In genomic region chr11:102051541-102051940, GRCm38 (mm10) we compare ENCODE assay signal across 12 mouse cellular contexts. TPM values are rescaled to one million over a fixed set of nuclear protein-coding genes. Genes with fewer than 3 reads are reported as not detected.
DNase-seq lines count a peak whose midpoint lies in the region; ATAC-seq lines count a peak whose summit lies in the region.
"Had no signal": no experiment of that assay in that cellular context is flagged by ENCODE, and none has a peak within 500 bp of the region (broad histone marks: within the 10 kb centered on the region; RNA-seq: fewer than 3 reads in every experiment).

No protein-coding gene starts in this region.

- H3K27me3 ChIP-seq in embryonic facial prominence, embryonic 10.5 days (replicated peaks; ENCODE audit: low read depth, poor library complexity, severe bottlenecking) = 0 out of 2 replicates have a peak, but pooled peaks cover 4% of the 10 kb centered on the region
- no peaks in the 10 kb centered on the region; the same call in 1 of the 2 replicates for H3K27me3 ChIP-seq in hindbrain, embryonic 12.5 days
- H3K27me3 ChIP-seq: Patski had no signal

- H3K4me1 ChIP-seq in embryonic facial prominence, embryonic 10.5 days = peaks cover 8% of the 10 kb centered on the region; the same call in 1 of the 2 replicates
- H3K4me1 ChIP-seq in hindbrain, embryonic 12.5 days = no peaks in the 10 kb centered on the region

- no peaks in the 10 kb centered on the region for H3K9me3 ChIP-seq in embryonic facial prominence, embryonic 10.5 days
- no peaks in the 10 kb centered on the region for H3K9me3 ChIP-seq in hindbrain, embryonic 12.5 days (replicated peaks)

- no peak overlapping the region for H3K9ac ChIP-seq in hindbrain, embryonic 12.5 days
- H3K9ac ChIP-seq: forebrain, postnatal 0 days had no signal

- 62% methylated on average over 4 of the region's 4 CpGs for WGBS in embryonic facial prominence, embryonic 10.5 days
- WGBS in hindbrain, embryonic 12.5 days = 64% methylated on average over 4 of the region's 4 CpGs

- ATAC-seq in erythroblast, adult 5-6 weeks (replicated peaks; ENCODE audit: low FRiP score, poor library complexity, severe bottlenecking) = no peak
- no peak for ATAC-seq in hindbrain, embryonic 12.5 days (ENCODE audit: low FRiP score)
- ATAC-seq: forebrain, postnatal 0 days; Patski had no signal

- DNase-seq in embryonic facial prominence, embryonic 10.5 days (ENCODE audit: low spot score) = no peak
- DNase-seq in heart, adult 18-20 months = peak; percentile 83 to 92
- DNase-seq in kidney, adult 8-10 months = peak; percentile 68 to 80
- DNase-seq in lung, postnatal 10 days = peak; percentile 85
- DNase-seq in right cerebral cortex, postnatal 25 days = no peak
- no peak for DNase-seq in Muller cell, postnatal 12 days (ENCODE audit: inconsistent ontology term)
- DNase-seq: cerebellum, adult 2 months; forebrain, postnatal 0 days had no signal

- no peak overlapping the region for H3K4me3 ChIP-seq in embryonic facial prominence, embryonic 10.5 days
- no peak overlapping the region for H3K4me3 ChIP-seq in hindbrain, embryonic 12.5 days
- H3K4me3 ChIP-seq: left cerebral cortex, adult 2 months had no signal

- H3K36me3 ChIP-seq in embryonic facial prominence, embryonic 10.5 days (replicated peaks) = no peaks in the 10 kb centered on the region
- H3K36me3 ChIP-seq in hindbrain, embryonic 12.5 days = no peaks in the 10 kb centered on the region

- H3K4me2 ChIP-seq in hindbrain, embryonic 12.5 days (replicated peaks) = no peak overlapping the region

- peak overlapping the region; percentile 26; the same call in 1 of the 2 replicates for H3K27ac ChIP-seq in embryonic facial prominence, embryonic 10.5 days (replicated peaks)
- H3K27ac ChIP-seq in hindbrain, embryonic 12.5 days = no peak overlapping the region

RNA-seq across cellular contexts. Expression of gene Cd300lg, which starts 10.2 kb away (rescaled TPM):
- 0.28 and 0.51 TPM in 2 replicates for polyA plus RNA-seq in embryonic facial prominence, embryonic 10.5 days (2016; fragmentation: Nextera tagmentation; extraction: Ambion mirVana)
- total RNA-seq in heart, adult 18-20 months (2021) = 10 to 100 TPM; 49.0 to 52.9 TPM
- 2.1 and 7.1 TPM in 2 replicates for total RNA-seq in erythroblast, adult 5-6 weeks (2015; ENCODE audit: low replicate concordance)
- total RNA-seq in erythroblast, adult 5-6 weeks (2017; ENCODE audit: low replicate concordance) = 0.42 and 0.77 TPM in 2 replicates
- 0.12 and 0.43 TPM in 2 replicates for polyA plus RNA-seq in hindbrain, embryonic 12.5 days (2016; fragmentation: Nextera tagmentation; extraction: Ambion mirVana)
- total RNA-seq: left cerebral cortex, adult 2 months had no signal
- polyA plus RNA-seq: Patski had no signal

RNA-seq across cellular contexts. Expression of gene Mpp3, which starts 23.3 kb away (rescaled TPM):
- 8.2 and 10.3 TPM in 2 replicates for polyA plus RNA-seq in embryonic facial prominence, embryonic 10.5 days (2016; fragmentation: Nextera tagmentation; extraction: Ambion mirVana)
- 1 to 10 TPM; 1.4 to 1.5 TPM for total RNA-seq in heart, adult 18-20 months (2021)
- 0.84 TPM in 1 of 2 replicates, not detected in the other for total RNA-seq in erythroblast, adult 5-6 weeks (2015; ENCODE audit: low replicate concordance)
- total RNA-seq in erythroblast, adult 5-6 weeks (2017; ENCODE audit: low replicate concordance) = 0.14 TPM in 1 of 2 replicates, not detected in the other
- polyA plus RNA-seq in hindbrain, embryonic 12.5 days (2016; fragmentation: Nextera tagmentation; extraction: Ambion mirVana) = 35.6 and 36.2 TPM in 2 replicates

RNA-seq across cellular contexts. Expression of gene Mpp2, which starts 36.8 kb away (rescaled TPM):
- polyA plus RNA-seq in embryonic facial prominence, embryonic 10.5 days (2016; fragmentation: Nextera tagmentation; extraction: Ambion mirVana) = 12.5 and 12.9 TPM in 2 replicates
- 1 to 10 TPM; 1.5 to 3.1 TPM for total RNA-seq in heart, adult 18-20 months (2021)
- total RNA-seq in erythroblast, adult 5-6 weeks (2015; ENCODE audit: low replicate concordance) = 7.7 and 12.7 TPM in 2 replicates
- 14.2 and 20.6 TPM in 2 replicates for total RNA-seq in erythroblast, adult 5-6 weeks (2017; ENCODE audit: low replicate concordance)
- 22.0 and 24.1 TPM in 2 replicates for polyA plus RNA-seq in hindbrain, embryonic 12.5 days (2016; fragmentation: Nextera tagmentation; extraction: Ambion mirVana)

RNA-seq across cellular contexts. Expression of gene Ppy, which starts 49.6 kb away (rescaled TPM):
- not detected in 2 replicates for polyA plus RNA-seq in embryonic facial prominence, embryonic 10.5 days (2016; fragmentation: Nextera tagmentation; extraction: Ambion mirVana)
- not detected for total RNA-seq in heart, adult 18-20 months (2021)
- total RNA-seq in erythroblast, adult 5-6 weeks (2015; ENCODE audit: low replicate concordance) = not detected in 2 replicates
- total RNA-seq in erythroblast, adult 5-6 weeks (2017; ENCODE audit: low replicate concordance) = not detected in 2 replicates
- not detected in 2 replicates for polyA plus RNA-seq in hindbrain, embryonic 12.5 days (2016; fragmentation: Nextera tagmentation; extraction: Ambion mirVana)
- total RNA-seq: forebrain, postnatal 0 days; left cerebral cortex, adult 2 months had no signal
- polyA plus RNA-seq: cerebellum, adult 2 months; forebrain, postnatal 0 days; Patski had no signal

RNA-seq across cellular contexts. Expression of gene Pyy, which starts 56.1 kb away (rescaled TPM):
- 0.32 and 0.49 TPM in 2 replicates for polyA plus RNA-seq in embryonic facial prominence, embryonic 10.5 days (2016; fragmentation: Nextera tagmentation; extraction: Ambion mirVana)
- total RNA-seq in heart, adult 18-20 months (2021) = not detected
- total RNA-seq in erythroblast, adult 5-6 weeks (2015; ENCODE audit: low replicate concordance) = not detected in 2 replicates
- total RNA-seq in erythroblast, adult 5-6 weeks (2017; ENCODE audit: low replicate concordance) = not detected in 2 replicates
- polyA plus RNA-seq in hindbrain, embryonic 12.5 days (2016; fragmentation: Nextera tagmentation; extraction: Ambion mirVana) = 3.3 and 5.5 TPM in 2 replicates
- total RNA-seq: forebrain, postnatal 0 days; left cerebral cortex, adult 2 months had no signal
- polyA plus RNA-seq: forebrain, postnatal 0 days; Patski had no signal

Comparison
In these comparisons a context has a peak if more than half of its experiments do, and no peak if none do; other contexts are left out.
1. DNase-seq: peak in heart, adult 18-20 months (2 of 2), kidney, adult 8-10 months (2 of 2) and lung, postnatal 10 days (single experiment); none in embryonic facial prominence, embryonic 10.5 days (single experiment), right cerebral cortex, postnatal 25 days (single experiment) and Muller cell, postnatal 12 days (single experiment).
2. RNA of gene Cd300lg, which starts 10.2 kb away (total RNA-seq): 49.0 to 52.9 TPM in heart, adult 18-20 months; 0.42 to 7.1 TPM in erythroblast, adult 5-6 weeks; every median in the first group is over 4 times any median in the second.